Mouse (Mus musculus): ENCODE data around the gene Stap2.

DNA sequence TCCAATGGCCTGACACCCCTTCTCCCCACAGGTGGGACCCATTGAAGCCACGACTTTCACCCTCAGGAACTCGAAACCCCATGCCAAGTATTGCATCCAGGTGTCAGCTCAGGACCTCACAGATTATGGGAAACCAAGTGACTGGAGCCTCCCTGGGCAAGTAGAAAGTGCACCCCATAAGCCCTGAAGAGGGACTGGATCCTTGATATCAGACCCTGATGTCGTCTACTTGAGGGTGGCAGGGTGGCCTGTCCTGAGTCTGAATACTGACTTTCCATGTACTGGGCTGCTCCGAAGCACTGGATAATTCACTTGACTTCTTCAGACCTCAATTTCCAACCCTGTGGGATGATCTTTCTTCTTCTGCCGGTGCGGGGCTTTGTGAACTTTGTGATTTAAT is 48.8 kb downstream of the Stap2 start:
- TF ChIP-seq GATA1 (IDR thresholded peaks at IDR 0.05; ENCODE audit: low read length), result no peak
- TF ChIP-seq TAL1 (IDR thresholded peaks at IDR 0.05; ENCODE audit: low read length), result no peak
